Mouse (Mus musculus) midbrain, embryonic 11.5 days (tissue): Measurements from ENCODE around the gene Zfp326. TPM values are rescaled to one million over a fixed set of nuclear protein-coding genes. Genes with fewer than 3 reads are reported as not detected.

Experiments
- ATAC-seq: fragments of 200-750 bp; cut with Nextera tagmentation; 2 replicates; pipeline ENCODE4 v1.8.0; 2017; ENCODE audit warnings: moderate TSS enrichment, moderate library complexity; ENCODE audit not compliant: low FRiP score
- DNase-seq: peaks from one replicate; pipeline ENCODE4 v3.0.0; 2015; ENCODE audit warnings: low spot score; ENCODE audit errors: missing footprints
- H3K27ac ChIP-seq: fragments of 300-500 bp; sonication (generic); 2 replicates; pipeline ENCODE4 v1.5.1; 2014; ENCODE audit warnings: low read depth, low read length
- H3K27me3 ChIP-seq: fragments of 300-500 bp; sonication (generic); 2 replicates; pipeline ENCODE4 v1.6.1; 2014; ENCODE audit warnings: mild to moderate bottlenecking, low read length, moderate library complexity, mixed read lengths; ENCODE audit not compliant: control insufficient read depth, insufficient read depth
- H3K36me3 ChIP-seq: fragments of 300-500 bp; sonication (generic); 2 replicates; pipeline ENCODE4 v1.6.1; 2014; ENCODE audit warnings: mild to moderate bottlenecking, low read length, moderate library complexity, mixed read lengths; ENCODE audit not compliant: control insufficient read depth, insufficient read depth
- H3K4me1 ChIP-seq: fragments of 300-500 bp; sonication (generic); 2 replicates; pipeline ENCODE4 v1.6.1; 2014; ENCODE audit warnings: low read length; ENCODE audit not compliant: control insufficient read depth, insufficient read depth
- H3K4me2 ChIP-seq: fragments of 300-500 bp; sonication (generic); 2 replicates; pipeline ENCODE4 v1.6.1; 2014; ENCODE audit warnings: mild to moderate bottlenecking, moderate library complexity
- H3K4me3 ChIP-seq: fragments of 300-500 bp; sonication (generic); 2 replicates; pipeline ENCODE4 v1.5.1; 2014; ENCODE audit warnings: low read depth, low read length
- H3K9ac ChIP-seq: fragments of 300-500 bp; sonication (generic); 2 replicates; pipeline ENCODE4 v1.6.1; 2014; ENCODE audit warnings: low read length
- H3K9me3 ChIP-seq: fragments of 300-500 bp; sonication (generic); 2 replicates; pipeline ENCODE4 v1.6.1; 2016; ENCODE audit warnings: low read length; ENCODE audit not compliant: control insufficient read depth
- WGBS: fragments of 180-500 bp; shearing (Covaris S2); extraction: QIAGEN DNeasy Blood & Tissue Kit; methylation state at CpG from one replicate; pipeline ENCODE4 v1.1.7; 2014; 5-methylcytosine and 5-hydroxymethylcytosine counted together
- polyA plus RNA-seq: library from polyadenylated mRNA; unstranded; fragments of >200 nt; fragmentation: Nextera tagmentation; extraction: Ambion mirVana; gene quantifications from 2 replicates; pipeline ENCODE4 v1.2.1, GENCODE M21; 2014

Gene Zfp326
- polyA plus RNA-seq, 1 experiment from 2014 or later: 43.3 TPM

DNA sequence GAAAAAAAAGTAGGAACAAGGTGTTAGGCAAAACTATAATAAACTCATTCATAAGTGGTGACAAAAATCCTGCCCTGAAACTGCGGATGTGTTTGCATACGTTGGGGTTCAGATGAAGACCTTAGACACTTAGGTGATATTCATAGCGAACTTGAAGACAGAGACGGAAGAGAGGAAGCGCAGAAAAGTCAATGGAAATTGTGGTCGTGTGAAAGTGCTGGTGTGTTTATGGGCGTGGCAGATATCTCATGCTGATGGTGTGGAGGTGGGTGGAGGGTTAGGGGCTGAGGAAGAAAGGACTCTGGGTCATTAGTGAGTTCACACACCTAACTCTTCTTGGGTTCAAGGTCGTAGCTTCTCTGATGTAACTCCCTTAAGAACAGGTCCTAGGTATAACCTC, 4.2 kb upstream of the Zfp326 start:
- H3K27me3 ChIP-seq: no peaks in the 10 kb centered on the region; the same call in 1 of the 2 replicates
- DNase-seq: no peak
- no peak overlapping the region for H3K4me2 ChIP-seq
- no peak overlapping the region for H3K9ac ChIP-seq
- no peaks in the 10 kb centered on the region for H3K36me3 ChIP-seq
- 86% methylated on average over 8 of the region's 8 CpGs for WGBS
- ATAC-seq: no peak
- no peak overlapping the region for H3K4me3 ChIP-seq
- no peak overlapping the region for H3K27ac ChIP-seq
- peaks cover 4% of the 10 kb centered on the region; the same call in 1 of the 2 replicates for H3K4me1 ChIP-seq
- H3K9me3 ChIP-seq: no peaks in the 10 kb centered on the region

DNA sequence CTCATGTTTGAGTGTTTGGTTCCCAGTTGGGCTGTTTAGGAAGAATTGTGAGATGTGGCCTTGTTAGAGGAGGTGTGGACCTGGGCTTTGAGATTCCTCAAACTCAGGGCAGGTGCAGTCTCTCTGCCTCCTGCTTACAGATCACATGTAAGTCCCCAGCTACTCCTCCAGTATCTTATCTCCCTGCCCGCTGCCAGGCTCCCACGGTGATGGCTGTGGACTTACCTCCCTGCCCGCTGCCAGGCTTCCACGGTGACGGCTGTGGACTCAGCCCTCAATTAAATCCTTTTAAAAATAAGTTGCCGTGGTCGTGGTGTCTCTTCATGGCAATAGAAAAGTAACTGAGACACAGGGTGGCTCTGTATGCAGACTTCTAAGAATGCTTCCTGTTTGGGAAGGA, 3.4 kb upstream of the Zfp326 start:
- H3K4me2 ChIP-seq: no peak overlapping the region
- DNase-seq (no peak), ATAC-seq (no peak)
- H3K9ac ChIP-seq: no peak overlapping the region
- 67% methylated on average over 7 of the region's 7 CpGs for WGBS
- H3K4me1 ChIP-seq: peaks cover 7% of the 10 kb centered on the region; the same call in 1 of the 2 replicates
- H3K27ac ChIP-seq: no peak overlapping the region
- H3K4me3 ChIP-seq: no peak overlapping the region
- H3K36me3 ChIP-seq: no peaks in the 10 kb centered on the region
- no peaks in the 10 kb centered on the region for H3K9me3 ChIP-seq
- H3K27me3 ChIP-seq: no peaks in the 10 kb centered on the region; the same call in 1 of the 2 replicates

DNA sequence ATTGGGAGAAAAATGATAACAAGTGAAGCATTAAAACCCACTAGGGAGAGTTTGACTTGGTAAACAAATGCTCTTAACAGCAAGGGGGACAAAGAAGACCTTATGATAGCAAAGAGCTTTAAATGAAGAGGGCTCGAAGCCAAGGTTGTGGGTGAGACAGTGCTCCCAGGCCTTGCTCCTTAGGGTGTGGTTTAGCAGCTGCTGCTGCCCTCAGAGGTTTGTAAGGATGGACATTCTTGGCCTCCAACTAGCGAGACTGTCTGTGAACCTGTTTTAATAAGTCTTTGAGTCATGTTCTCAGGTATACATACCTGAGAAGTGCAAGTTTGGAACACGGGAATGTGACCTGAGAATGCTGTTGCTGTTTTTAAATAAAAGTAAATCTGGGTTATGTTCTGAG, 2.6 kb upstream of the Zfp326 start:
- Histone ChIP-seq H3K4me1 (peaks cover 15% of the 10 kb centered on the region), H3K27ac (no peak overlapping the region), H3K4me3 (no peak overlapping the region), H3K9ac (no peak overlapping the region), H3K36me3 (no peaks in the 10 kb centered on the region), H3K27me3 (no peaks in the 10 kb centered on the region; the same call in 1 of the 2 replicates), H3K9me3 (no peaks in the 10 kb centered on the region), H3K4me2 (no peak overlapping the region)
- ATAC-seq (no peak), DNase-seq (no peak)
- 77% methylated on average over 3 of the region's 3 CpGs for WGBS

DNA sequence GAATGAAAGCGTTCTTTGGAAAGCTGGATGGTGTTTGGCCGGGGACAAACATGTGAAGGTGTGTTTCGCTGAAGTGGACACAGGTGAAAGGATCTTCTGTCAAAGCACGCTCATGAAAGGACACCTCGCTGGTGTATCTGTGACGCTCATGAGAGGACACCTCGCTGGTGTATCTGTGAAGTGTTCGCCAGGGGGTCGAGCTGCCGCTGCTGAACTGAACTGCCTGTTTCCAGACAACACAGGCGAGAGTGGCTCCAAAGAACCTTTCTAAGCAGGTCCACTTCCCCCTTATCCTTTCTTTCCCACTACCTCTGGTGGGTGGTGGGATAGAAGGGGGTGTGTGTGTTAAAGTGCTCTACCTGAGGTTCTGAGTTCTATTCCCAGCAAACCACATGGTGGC, 1.9 kb upstream of the Zfp326 start:
- H3K27me3 ChIP-seq: no peaks in the 10 kb centered on the region; the same call in 1 of the 2 replicates
- H3K4me2 ChIP-seq: no peak overlapping the region
- 94% methylated on average over 11 of the region's 11 CpGs for WGBS
- no peak overlapping the region for H3K4me3 ChIP-seq
- no peak overlapping the region for H3K9ac ChIP-seq
- H3K27ac ChIP-seq: no peak overlapping the region
- no peaks in the 10 kb centered on the region for H3K9me3 ChIP-seq
- no peaks in the 10 kb centered on the region for H3K36me3 ChIP-seq
- peaks cover 17% of the 10 kb centered on the region for H3K4me1 ChIP-seq
- ATAC-seq (no peak), DNase-seq (no peak)

DNA sequence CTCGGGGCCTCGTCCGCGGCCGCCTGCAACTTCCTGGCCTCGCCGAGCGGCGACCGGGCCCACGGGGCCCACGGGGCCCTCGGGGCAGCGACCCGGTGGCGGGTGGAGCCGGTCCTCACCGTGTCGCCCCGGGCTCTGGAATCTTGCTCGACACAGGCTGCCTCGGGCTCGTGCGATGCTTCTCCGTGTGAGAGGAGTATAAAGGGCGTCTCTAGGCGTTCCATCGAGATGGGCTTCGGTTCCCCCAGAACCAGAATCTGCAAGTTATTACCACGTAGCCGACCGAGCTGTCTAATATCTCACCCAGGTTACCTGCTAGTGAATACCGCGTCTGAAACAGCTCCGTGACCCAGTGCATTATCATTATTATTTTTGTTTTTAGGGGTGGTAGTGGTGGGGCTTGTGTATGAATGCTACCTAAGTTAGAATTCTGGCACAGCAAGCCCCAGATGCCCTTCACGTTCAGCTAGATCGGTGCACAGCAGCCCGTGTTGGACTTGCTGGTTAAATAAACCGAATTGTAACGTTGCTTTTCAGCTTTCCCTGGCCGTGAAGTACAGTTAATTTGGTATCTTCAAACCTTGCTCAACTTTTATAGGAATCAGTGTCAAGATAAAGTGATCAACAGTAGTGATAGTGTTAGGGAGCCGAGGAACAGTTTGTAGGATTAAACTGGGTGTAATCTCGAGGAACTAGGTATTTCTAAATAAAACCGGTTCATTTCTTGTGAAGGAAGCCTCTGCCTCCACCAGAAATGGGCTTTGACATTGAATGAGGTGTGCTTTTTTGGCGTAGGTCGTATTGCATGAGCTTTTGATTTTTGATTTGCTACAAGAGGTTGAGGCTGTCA, 785 bp downstream of the Zfp326 start:
- DNase-seq (peak; percentile 93), ATAC-seq (no peak)
- 2% methylated on average over 45 of the region's 46 CpGs for WGBS
- Histone ChIP-seq H3K36me3 (no peaks in the 10 kb centered on the region), H3K9me3 (no peaks in the 10 kb centered on the region), H3K4me2 (peak overlapping the region; percentile 59), H3K27ac (peak overlapping the region; percentile 69), H3K27me3 (no peaks in the 10 kb centered on the region; the same call in 1 of the 2 replicates), H3K4me1 (peaks cover 19% of the 10 kb centered on the region), H3K4me3 (peak overlapping the region; percentile 99), H3K9ac (peak overlapping the region; percentile 100)

DNA sequence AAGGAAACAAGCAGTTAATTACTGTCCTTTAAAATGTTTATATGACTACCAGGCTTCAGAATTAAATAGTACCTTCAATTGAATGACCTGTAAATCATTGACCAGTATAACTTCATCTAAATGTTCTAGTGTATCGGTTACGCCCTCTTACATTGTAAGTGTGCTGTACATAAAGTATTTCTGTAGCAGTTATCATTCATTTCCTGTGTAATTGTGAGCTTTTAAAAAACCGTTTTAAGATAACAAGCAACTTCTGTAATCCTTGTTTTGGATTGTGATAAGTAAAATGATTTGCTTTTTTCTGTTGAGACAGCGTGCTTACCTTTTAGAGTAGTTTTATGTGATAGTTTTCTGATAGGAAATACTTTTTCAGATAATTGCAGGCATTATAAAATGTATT, 11.0 kb downstream of the Zfp326 start:
- 93% methylated on average over 4 of the region's 4 CpGs for WGBS
- no peak overlapping the region for H3K4me2 ChIP-seq
- H3K9ac ChIP-seq: no peak overlapping the region
- H3K9me3 ChIP-seq: no peaks in the 10 kb centered on the region
- no peak overlapping the region for H3K4me3 ChIP-seq
- H3K4me1 ChIP-seq: no peaks in the 10 kb centered on the region
- no peak for DNase-seq
- peaks cover 4% of the 10 kb centered on the region for H3K36me3 ChIP-seq
- ATAC-seq: no peak
- no peaks in the 10 kb centered on the region for H3K27me3 ChIP-seq
- H3K27ac ChIP-seq: no peak overlapping the region

DNA sequence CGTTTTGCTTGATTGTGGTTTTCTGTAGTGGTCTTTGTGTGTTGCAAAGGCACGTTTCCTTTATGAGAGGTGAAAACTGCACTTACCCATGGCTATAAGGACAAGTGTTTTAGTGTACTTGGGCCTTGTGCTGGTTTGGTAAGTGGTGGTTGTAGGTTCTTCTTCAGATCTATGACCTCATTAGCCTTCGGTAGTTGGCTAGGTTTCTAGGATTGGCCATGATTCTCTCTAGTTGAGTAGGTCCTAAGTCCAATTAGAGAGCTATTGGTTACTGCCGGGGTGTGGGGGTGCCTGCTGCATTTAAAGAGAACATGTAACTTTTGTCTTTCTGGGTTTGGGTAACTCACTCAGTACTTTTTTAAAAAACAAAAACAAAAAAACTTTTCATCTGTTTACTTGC, 21.8 kb downstream of the Zfp326 start:
- peaks cover 20% of the 10 kb centered on the region for H3K36me3 ChIP-seq

DNA sequence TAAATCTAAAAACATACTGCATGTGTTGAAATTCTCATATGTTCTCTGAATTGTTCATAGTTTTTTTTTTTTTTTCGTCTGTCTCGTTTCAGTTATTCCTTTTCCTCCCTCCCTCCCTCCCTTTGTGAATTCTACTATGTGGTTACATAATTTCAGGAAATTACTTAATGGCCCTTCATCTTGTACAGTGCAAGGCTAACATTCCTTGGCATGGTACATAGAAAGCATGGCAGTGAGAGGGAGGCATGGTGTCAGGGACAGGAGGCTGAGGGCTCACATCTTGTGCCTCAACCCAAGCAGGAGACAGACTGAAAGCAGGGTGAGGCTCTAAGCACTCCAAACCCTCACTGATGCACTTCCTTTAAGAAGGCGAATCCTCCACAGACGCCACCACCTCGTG, 32.8 kb downstream of the Zfp326 start:
- no peak overlapping the region for H3K27ac ChIP-seq
- H3K4me3 ChIP-seq: no peak overlapping the region
- H3K9me3 ChIP-seq: no peaks in the 10 kb centered on the region
- no peaks in the 10 kb centered on the region for H3K27me3 ChIP-seq
- no peaks in the 10 kb centered on the region for H3K4me1 ChIP-seq
- H3K4me2 ChIP-seq: no peak overlapping the region
- DNase-seq (no peak), ATAC-seq (no peak)
- 93% methylated on average over 5 of the region's 5 CpGs for WGBS
- H3K9ac ChIP-seq: no peak overlapping the region
- H3K36me3 ChIP-seq: peaks cover 24% of the 10 kb centered on the region; the same call in 1 of the 2 replicates

More for the DNA sequence above, 21.8 kb downstream of the Zfp326 start:
- 89% methylated on average over 4 of the region's 4 CpGs for WGBS
- no peaks in the 10 kb centered on the region for H3K4me1 ChIP-seq
- H3K27ac ChIP-seq: no peak overlapping the region
- no peak for DNase-seq
- ATAC-seq: no peak
- H3K27me3 ChIP-seq: no peaks in the 10 kb centered on the region
- H3K9ac ChIP-seq: no peak overlapping the region
- no peak overlapping the region for H3K4me2 ChIP-seq
- H3K4me3 ChIP-seq: no peak overlapping the region
- H3K9me3 ChIP-seq: no peaks in the 10 kb centered on the region; the same call in 1 of the 2 replicates

DNA sequence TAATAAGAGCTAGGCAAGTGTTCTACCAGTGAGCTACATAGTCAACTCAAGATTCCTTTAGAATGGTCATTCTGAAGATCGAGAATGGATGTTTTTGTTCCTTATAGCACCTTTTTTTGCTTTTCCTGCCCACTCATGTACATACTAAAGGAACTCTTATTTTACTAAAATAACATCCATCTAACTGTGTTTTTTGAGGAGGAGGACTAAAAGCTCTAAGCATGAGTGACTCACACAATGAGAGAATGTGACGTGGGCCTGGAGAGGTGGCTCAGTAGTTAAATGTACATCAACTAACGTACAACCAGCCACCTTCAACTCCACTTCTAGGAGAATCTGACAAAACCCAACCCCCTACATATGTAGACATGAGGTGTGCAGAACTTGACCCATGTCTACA, 33.3 kb downstream of the Zfp326 start:
- DNase-seq: no peak
- 98% methylated on average over 3 of the region's 3 CpGs for WGBS
- Histone ChIP-seq H3K4me1 (no peaks in the 10 kb centered on the region), H3K27ac (no peak overlapping the region), H3K9ac (no peak overlapping the region), H3K4me2 (no peak overlapping the region), H3K27me3 (no peaks in the 10 kb centered on the region), H3K9me3 (no peaks in the 10 kb centered on the region), H3K4me3 (no peak overlapping the region), H3K36me3 (peaks cover 24% of the 10 kb centered on the region; the same call in 1 of the 2 replicates)
- ATAC-seq: no peak
